Mouse (Mus musculus) embryonic fibroblast, embryonic 13.5 days (primary cell): ENCODE results near the gene Gapvd1. TPM values are rescaled to one million over a fixed set of nuclear protein-coding genes. Genes with fewer than 3 reads are reported as not detected.
A peak's percentile ranks its signal among the peaks of the same experiment; 100 is the strongest.

Experiments used
- H3K27ac ChIP-seq: 2 replicates; pipeline ENCODE4 v1.5.1; 2012; ENCODE audit warnings: low read length, control low read depth, inconsistent platforms; ENCODE audit not compliant: insufficient read depth
- H3K4me1 ChIP-seq: 2 replicates; pipeline ENCODE4 v1.6.1; 2011; ENCODE audit warnings: low read length; ENCODE audit not compliant: control insufficient read depth, insufficient read depth
- H3K4me3 ChIP-seq: 2 replicates; pipeline ENCODE4 v1.5.1; 2011; ENCODE audit warnings: mild to moderate bottlenecking, control low read depth, low read length; ENCODE audit not compliant: insufficient read depth
- CTCF ChIP-seq: IDR thresholded peaks from 2 replicates; pipeline ENCODE4 v1.5.1; 2011; ENCODE audit warnings: mild to moderate bottlenecking, control low read depth, low read length, moderate library complexity, borderline replicate concordance; ENCODE audit not compliant: insufficient read depth
- POLR2A ChIP-seq: IDR thresholded peaks from 2 replicates; pipeline ENCODE4 v1.6.1; 2011; ENCODE audit warnings: low read depth, mild to moderate bottlenecking, control low read depth, low read length, moderate library complexity
- polyA plus RNA-seq: library from polyadenylated mRNA; stranded (reverse); fragments of >200 nt; gene quantifications from 2 replicates; pipeline ENCODE4 v1.2.4, GENCODE M21; 2011; ENCODE audit warnings: low read depth; ENCODE audit not compliant: missing spikeins, insufficient read length

The Gapvd1 gene
- polyA plus RNA-seq, 1 experiment, result 75.1 TPM

GRCm38 (mm10) chr2:34668440-34669191 lies 86.4 kb downstream of the Gapvd1 start:
- Histone ChIP-seq H3K4me1 (no peaks in the 10 kb centered on the region), H3K4me3 (no peak overlapping the region), H3K27ac (no peak overlapping the region)
- TF ChIP-seq CTCF, result no peak
- TF ChIP-seq POLR2A, result no peak

- no peaks in the 10 kb centered on the region for H3K4me1 ChIP-seq
- TF ChIP-seq CTCF (no peak), POLR2A (no peak)
- no peak overlapping the region for H3K4me3 ChIP-seq
- no peak overlapping the region for H3K27ac ChIP-seq
These were observed 87.2 kb downstream of the Gapvd1 start for GRCm38 (mm10) chr2:34667820-34668219.

GRCm38 (mm10) chr2:34647410-34647809 lies 107.6 kb downstream of the Gapvd1 start:
- Histone ChIP-seq H3K27ac (no peak overlapping the region), H3K4me1 (no peaks in the 10 kb centered on the region), H3K4me3 (no peak overlapping the region)
- no peak for TF ChIP-seq POLR2A

- no peak overlapping the region for H3K27ac ChIP-seq
- no peak for TF ChIP-seq CTCF
- TF ChIP-seq POLR2A, result no peak
- H3K4me3 ChIP-seq, result no peak overlapping the region
- H3K4me1 ChIP-seq, result no peaks in the 10 kb centered on the region
These were observed 108.5 kb downstream of the Gapvd1 start for GRCm38 (mm10) chr2:34646541-34646865.

GRCm38 (mm10) chr2:34645851-34646540 lies 109.0 kb downstream of the Gapvd1 start:
- Histone ChIP-seq H3K4me3 (peak overlapping the region; percentile 30), H3K27ac (no peak overlapping the region), H3K4me1 (no peaks in the 10 kb centered on the region)
- TF ChIP-seq POLR2A (peak; percentile 66; the same call in 1 of the 2 replicates), CTCF (no peak)

GRCm38 (mm10) chr2:34644571-34645526 lies 110.2 kb downstream of the Gapvd1 start:
- Histone ChIP-seq H3K27ac (no peak overlapping the region), H3K4me3 (no peak overlapping the region), H3K4me1 (no peaks in the 10 kb centered on the region)
- TF ChIP-seq CTCF (peak; percentile 42; the same call in 1 of the 2 replicates), POLR2A (no peak)

GRCm38 (mm10) chr2:34642351-34642750 lies 112.7 kb downstream of the Gapvd1 start:
- TF ChIP-seq POLR2A (no peak), CTCF (peak; percentile 50; the same call in 1 of the 2 replicates)
- Histone ChIP-seq H3K4me3 (no peak overlapping the region), H3K4me1 (no peaks in the 10 kb centered on the region), H3K27ac (no peak overlapping the region)

- TF ChIP-seq CTCF, result no peak
- TF ChIP-seq POLR2A, result no peak
- Histone ChIP-seq H3K27ac (no peak overlapping the region), H3K4me3 (no peak overlapping the region), H3K4me1 (no peaks in the 10 kb centered on the region)
These were observed 115.3 kb downstream of the Gapvd1 start for GRCm38 (mm10) chr2:34639725-34640124.

- TF ChIP-seq POLR2A, result no peak
- TF ChIP-seq CTCF, result peak; percentile 99
- Histone ChIP-seq H3K4me1 (no peaks in the 10 kb centered on the region), H3K4me3 (no peak overlapping the region), H3K27ac (no peak overlapping the region)
These were observed 115.9 kb downstream of the Gapvd1 start for GRCm38 (mm10) chr2:34638955-34639650.
